Mouse (Mus musculus): Measurements from ENCODE around the gene Nlrc5.

DNA sequence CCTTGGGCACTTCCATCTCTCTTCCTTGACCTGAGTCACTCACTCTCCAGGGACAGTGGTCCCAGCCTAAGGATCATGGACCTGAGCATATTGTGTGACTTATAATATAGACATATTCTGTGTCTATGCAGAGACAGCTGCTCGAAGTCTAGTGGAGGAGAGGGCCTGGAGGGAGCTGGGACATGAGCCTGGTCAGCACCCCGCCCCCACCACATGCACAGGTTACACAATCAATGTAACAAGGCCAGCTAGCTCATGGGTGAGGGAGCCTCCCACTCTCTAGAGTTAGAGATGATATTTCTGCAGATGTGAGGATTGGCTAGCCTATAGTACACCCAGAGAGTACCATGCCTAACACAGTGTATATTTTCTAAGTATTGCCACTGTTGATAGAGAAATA, 36.6 kb downstream of the Nlrc5 start:
- TF ChIP-seq GATA1 (IDR thresholded peaks at IDR 0.05; ENCODE audit: borderline replicate concordance, low read length), result no peak
- no peak for TF ChIP-seq FLI1 (IDR thresholded peaks at IDR 0.05; ENCODE audit: low read length)

Data from megakaryocyte, embryonic 14.5 days (primary cell).